Mouse (Mus musculus) stomach, postnatal 0 days (tissue): ENCODE results near the gene Sdsl.

Experiments
- CTCF ChIP-seq: IDR thresholded peaks from 2 replicates; pipeline ENCODE4 v1.5.1; 2016; ENCODE audit warnings: antibody characterized with exemption, low read depth, mild to moderate bottlenecking, moderate library complexity
- EP300 ChIP-seq: optimal IDR thresholded peaks from 2 replicates; pipeline ENCODE3; 2016; ENCODE audit warnings: antibody characterized with exemption

DNA sequence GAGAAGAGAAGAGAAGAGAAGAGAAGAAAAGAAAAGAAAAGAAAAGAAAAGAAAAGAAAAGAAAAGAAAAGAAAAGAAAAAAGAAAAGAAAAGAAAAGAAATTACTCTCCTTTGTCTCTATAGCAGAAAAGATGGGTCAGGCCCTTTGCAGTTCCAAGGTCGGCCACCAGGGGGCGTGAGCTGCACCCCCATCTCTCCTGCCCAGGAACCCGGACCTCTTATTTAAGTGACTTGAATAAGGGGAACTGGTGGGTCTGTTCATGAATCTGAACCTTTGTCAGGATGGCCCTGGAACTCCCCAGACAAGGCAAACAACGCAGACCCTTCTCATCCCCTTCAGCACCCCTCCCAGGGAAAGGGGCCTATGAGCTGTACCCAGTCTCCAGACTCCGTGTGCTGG, 7.5 kb downstream of the Sdsl start:
- TF ChIP-seq EP300 (no peak), CTCF (peak; percentile 64)
